Mouse (Mus musculus): ENCODE measurements around the gene Otud7b. TPM values are rescaled to one million over a fixed set of nuclear protein-coding genes. Genes with fewer than 3 reads are reported as not detected.
A peak's percentile ranks its signal among the peaks of the same experiment; 100 is the strongest.

Gene Otud7b
- polyA plus RNA-seq (2016; fragmentation: Nextera tagmentation; extraction: Ambion mirVana) = 11.6 and 16.2 TPM in 2 replicates

DNA sequence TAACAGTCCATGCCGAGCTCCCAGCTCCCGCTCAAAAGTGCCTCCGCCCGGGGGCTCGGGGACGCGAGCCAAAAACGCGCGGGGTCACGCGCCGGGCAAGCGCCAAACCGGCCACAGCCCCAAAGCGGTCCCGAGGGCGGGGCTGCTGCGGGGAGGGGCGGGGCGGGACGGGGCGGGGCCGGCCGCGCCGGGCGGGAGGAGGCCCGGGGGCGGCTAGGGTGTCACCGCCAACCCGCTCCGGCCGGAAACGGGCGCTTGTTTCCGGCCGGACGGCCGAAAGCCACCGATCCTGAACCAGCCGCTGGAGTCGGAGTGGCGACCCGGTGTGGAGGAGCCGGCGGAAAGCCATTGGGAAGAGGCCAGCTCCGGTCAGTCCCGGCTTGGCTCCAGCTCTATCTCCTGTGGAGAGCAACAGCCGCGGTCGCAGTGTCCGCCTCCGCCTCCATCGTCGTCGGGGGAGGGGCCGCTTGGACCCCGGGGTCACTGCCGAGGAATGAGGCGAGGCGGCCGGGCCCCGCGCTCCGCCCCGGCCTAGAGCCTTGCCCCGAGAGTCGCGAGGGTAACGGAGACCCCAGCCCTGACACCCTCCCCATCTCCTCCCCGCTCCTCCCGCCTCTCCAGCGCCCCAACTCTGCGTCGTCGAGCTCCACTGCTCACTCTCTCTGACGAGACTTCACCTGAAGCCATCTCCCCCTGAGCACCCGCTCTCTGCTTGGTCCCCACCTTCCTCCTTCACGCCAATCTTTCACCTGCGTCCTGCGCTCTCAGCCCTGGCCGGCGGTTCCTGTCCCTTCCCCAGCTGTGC lies at the start of gene Otud7b:
TSS of gene Otud7b (plus strand) at position 267 of the 805 bp plus-strand sequence.
- Histone ChIP-seq H3K9me3 (no peaks in the 10 kb centered on the region), H3K27ac (peak within 1 kb of the TSS; percentile 50), H3K4me3 (peak within 1 kb of the TSS; percentile 88), H3K36me3 (no peaks in the 10 kb centered on the region), H3K4me2 (replicated peaks) (peak within 1 kb of the TSS; percentile 85), H3K9ac (peak within 1 kb of the TSS; percentile 90), H3K4me1 (peaks cover 18% of the 10 kb centered on the region), H3K27me3 (replicated peaks) (no peaks in the 10 kb centered on the region)
- under 1% methylated on average over 82 of the region's 84 CpGs for WGBS
- peak; percentile 88 for ATAC-seq (ENCODE audit: low FRiP score, low read depth)

DNA sequence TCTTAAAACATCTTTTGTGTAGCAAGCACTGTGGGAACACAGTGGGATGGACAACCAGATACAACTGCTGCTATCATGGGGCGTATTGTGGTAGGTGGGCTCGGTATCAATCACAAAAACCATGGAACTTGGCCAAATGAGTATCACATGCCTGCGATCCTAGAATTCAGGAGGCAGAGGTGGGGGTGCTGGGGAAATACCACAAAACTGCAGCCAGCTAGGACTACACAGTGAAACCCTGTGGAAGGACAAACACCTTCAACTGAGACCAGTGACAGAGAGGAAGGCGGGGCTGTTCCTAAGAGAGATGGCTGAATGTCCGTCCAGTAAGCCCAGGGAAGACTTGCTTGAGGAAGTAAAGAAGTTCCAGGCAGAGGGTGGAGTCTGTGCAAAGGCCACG lies 49.0 kb upstream of the Otud7b start:
- Histone ChIP-seq H3K27ac (no peak overlapping the region), H3K9ac (no peak overlapping the region), H3K4me3 (no peak overlapping the region), H3K9me3 (no peaks in the 10 kb centered on the region), H3K27me3 (replicated peaks) (no peaks in the 10 kb centered on the region), H3K4me2 (replicated peaks) (no peak overlapping the region), H3K36me3 (0 out of 2 replicates have a peak, but pooled peaks cover 5% of the 10 kb centered on the region), H3K4me1 (peaks cover 7% of the 10 kb centered on the region; the same call in 1 of the 2 replicates)
- no peak for ATAC-seq (ENCODE audit: low FRiP score, low read depth)
- 88% methylated on average over 6 of the region's 6 CpGs for WGBS

DNA sequence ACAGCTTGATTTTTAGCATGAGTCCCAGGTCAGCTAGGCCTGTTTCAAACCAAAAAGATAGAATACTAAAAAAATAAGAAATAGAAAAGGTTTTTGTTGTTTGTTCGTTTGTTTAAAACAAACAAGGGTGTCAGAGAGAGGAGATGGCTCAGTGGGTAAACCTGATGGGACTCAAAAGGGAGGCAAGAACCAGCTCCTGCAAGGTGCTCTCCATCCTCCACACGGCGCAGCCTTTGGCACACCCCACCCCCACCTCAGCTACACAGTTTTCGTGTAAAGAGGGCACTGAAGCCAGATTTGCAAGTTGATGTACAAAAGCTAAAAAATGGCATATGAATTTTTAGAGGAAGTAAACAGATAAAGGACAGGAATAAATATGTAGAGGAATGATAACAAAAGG lies 48.3 kb upstream of the Otud7b start:
- 0 out of 2 replicates have a peak, but pooled peaks cover 5% of the 10 kb centered on the region for H3K36me3 ChIP-seq
- no peak overlapping the region for H3K4me3 ChIP-seq
- no peaks in the 10 kb centered on the region for H3K9me3 ChIP-seq
- no peak for ATAC-seq (ENCODE audit: low FRiP score, low read depth)
- H3K27me3 ChIP-seq (replicated peaks) = no peaks in the 10 kb centered on the region
- H3K4me1 ChIP-seq = peaks cover 7% of the 10 kb centered on the region; the same call in 1 of the 2 replicates
- no peak overlapping the region for H3K9ac ChIP-seq
- H3K27ac ChIP-seq = no peak overlapping the region
- WGBS = 87% methylated on average over 4 of the region's 4 CpGs
- no peak overlapping the region for H3K4me2 ChIP-seq (replicated peaks)

DNA sequence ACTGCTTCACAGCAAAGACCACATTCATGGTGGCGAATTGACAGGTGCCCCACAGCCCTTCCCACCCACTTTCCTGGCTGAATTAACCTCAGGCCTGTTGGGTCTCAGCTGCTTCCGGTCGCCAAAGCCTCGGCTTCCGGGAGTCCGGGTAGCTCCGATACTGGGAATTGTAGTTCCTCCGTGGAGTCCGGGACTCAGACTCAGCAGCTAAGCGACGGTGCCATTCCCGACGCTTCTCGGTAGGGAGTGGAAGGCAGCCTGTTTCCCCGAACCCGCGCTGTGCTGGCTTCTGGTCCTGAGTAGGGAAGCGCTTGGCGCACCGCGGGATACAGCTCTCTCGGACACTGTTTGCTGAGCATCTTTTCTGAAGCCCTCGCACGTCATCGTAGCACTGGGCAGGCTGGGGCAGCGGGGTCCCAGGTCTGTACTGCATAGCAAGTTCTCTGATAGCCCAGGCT lies 46.6 kb upstream of the Otud7b start:
- WGBS = under 1% methylated on average over 26 of the region's 26 CpGs
- Histone ChIP-seq H3K9me3 (no peaks in the 10 kb centered on the region), H3K36me3 (0 out of 2 replicates have a peak, but pooled peaks cover 3% of the 10 kb centered on the region), H3K4me1 (peaks cover 7% of the 10 kb centered on the region; the same call in 1 of the 2 replicates), H3K4me3 (peak overlapping the region; percentile 52), H3K9ac (peak overlapping the region; percentile 58), H3K4me2 (replicated peaks) (peak overlapping the region; percentile 65), H3K27me3 (replicated peaks) (no peaks in the 10 kb centered on the region), H3K27ac (peak overlapping the region; percentile 60)
- ATAC-seq (ENCODE audit: low FRiP score, low read depth) = peak; percentile 94

DNA sequence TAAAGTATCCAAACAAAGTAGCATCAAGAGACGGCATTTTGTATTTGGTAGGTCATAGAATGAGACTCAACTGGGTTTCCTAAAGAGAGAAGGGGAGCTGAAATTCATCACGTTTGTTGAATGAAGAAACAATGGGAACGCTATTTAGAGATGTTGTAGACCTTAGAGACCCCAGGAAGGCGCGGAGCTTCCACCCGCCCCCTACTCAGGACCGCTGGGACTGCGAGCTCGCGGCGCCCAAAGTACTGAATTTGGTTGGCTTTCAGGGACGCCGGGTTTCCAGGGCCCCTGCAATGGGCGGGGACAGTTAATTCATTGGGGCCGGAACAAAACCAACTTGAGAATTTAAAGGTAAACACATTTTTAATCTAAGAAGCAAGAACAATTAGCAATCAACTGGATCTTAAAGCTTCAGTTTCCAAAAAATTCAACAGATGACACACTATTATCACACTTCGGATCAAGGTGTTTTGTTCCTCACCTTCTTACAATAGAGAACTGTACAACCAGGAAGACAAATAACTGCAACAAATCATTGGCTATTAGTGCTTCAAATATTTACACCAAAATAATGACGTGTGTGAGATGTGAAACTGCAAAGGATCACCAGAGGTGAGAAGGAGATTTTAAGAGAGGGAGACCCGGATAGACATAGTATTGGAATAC lies 46.0 kb upstream of the Otud7b start, which contains the start of gene Vps45:
TSS of gene Vps45 (minus strand) at position 236 of the 666 bp plus-strand sequence.
- peak within 1 kb of the TSS; percentile 52 for H3K4me3 ChIP-seq
- peak within 1 kb of the TSS; percentile 65 for H3K4me2 ChIP-seq (replicated peaks)
- ATAC-seq (ENCODE audit: low FRiP score, low read depth) = peak; percentile 84
- peaks cover 7% of the 10 kb centered on the region; the same call in 1 of the 2 replicates for H3K4me1 ChIP-seq
- H3K9ac ChIP-seq = peak within 1 kb of the TSS; percentile 58
- H3K36me3 ChIP-seq = no peaks in the 10 kb centered on the region
- 2% methylated on average over 18 of the region's 18 CpGs for WGBS
- no peaks in the 10 kb centered on the region for H3K9me3 ChIP-seq
- H3K27me3 ChIP-seq (replicated peaks) = no peaks in the 10 kb centered on the region
- peak within 1 kb of the TSS; percentile 60 for H3K27ac ChIP-seq

DNA sequence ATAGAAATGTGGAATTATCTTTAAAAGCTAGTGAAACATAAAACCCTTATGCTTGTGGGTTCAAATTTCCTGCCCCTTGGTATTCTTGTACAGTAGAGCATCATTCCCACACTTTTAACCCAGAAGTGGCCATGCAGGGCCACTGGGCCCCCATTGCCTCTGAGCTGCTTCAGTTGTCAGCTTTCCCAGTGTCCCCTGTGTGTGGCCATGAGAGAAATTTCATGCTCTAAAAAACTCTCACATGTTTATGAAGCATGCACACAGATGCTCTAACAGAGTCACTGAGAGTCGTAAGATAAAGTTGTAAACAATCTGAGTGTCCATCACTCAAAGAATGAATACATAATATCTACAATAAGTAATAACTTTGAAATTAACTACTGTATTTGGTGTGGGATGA lies 44.2 kb upstream of the Otud7b start:
- H3K36me3 ChIP-seq = no peaks in the 10 kb centered on the region
- no peak overlapping the region for H3K27ac ChIP-seq
- no peaks in the 10 kb centered on the region for H3K9me3 ChIP-seq
- WGBS = 85% methylated on average over 1 of the region's 1 CpGs
- ATAC-seq (ENCODE audit: low FRiP score, low read depth) = no peak
- H3K4me2 ChIP-seq (replicated peaks) = no peak overlapping the region
- no peak overlapping the region for H3K9ac ChIP-seq
- H3K27me3 ChIP-seq (replicated peaks) = no peaks in the 10 kb centered on the region
- peaks cover 7% of the 10 kb centered on the region; the same call in 1 of the 2 replicates for H3K4me1 ChIP-seq
- H3K4me3 ChIP-seq = no peak overlapping the region

DNA sequence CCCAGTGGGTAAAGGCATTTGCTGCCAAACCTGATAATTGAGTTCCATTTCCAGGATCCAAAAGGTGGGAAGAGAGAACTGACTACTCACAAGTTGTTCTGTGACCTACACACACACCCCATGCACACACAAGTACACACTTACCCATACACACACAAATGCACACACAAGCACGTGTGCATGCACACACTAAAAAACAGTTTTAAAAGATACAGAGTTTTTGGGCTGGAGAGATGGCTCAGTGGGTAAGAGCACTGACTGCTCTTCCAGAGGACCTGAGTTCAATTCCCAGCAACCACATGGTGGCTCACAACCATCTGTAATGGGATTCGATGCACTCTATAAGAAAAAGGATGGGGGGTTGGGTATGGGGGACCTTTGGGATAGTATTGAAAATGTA lies 41.0 kb upstream of the Otud7b start:
- H3K27me3 ChIP-seq (replicated peaks) = no peaks in the 10 kb centered on the region
- no peaks in the 10 kb centered on the region for H3K9me3 ChIP-seq
- no peaks in the 10 kb centered on the region for H3K4me1 ChIP-seq
- no peak for ATAC-seq (ENCODE audit: low FRiP score, low read depth)
- no peak overlapping the region for H3K9ac ChIP-seq
- WGBS = 77% methylated on average over 2 of the region's 2 CpGs
- no peak overlapping the region for H3K27ac ChIP-seq
- no peak overlapping the region for H3K4me2 ChIP-seq (replicated peaks)
- H3K36me3 ChIP-seq = no peaks in the 10 kb centered on the region
- no peak overlapping the region for H3K4me3 ChIP-seq

DNA sequence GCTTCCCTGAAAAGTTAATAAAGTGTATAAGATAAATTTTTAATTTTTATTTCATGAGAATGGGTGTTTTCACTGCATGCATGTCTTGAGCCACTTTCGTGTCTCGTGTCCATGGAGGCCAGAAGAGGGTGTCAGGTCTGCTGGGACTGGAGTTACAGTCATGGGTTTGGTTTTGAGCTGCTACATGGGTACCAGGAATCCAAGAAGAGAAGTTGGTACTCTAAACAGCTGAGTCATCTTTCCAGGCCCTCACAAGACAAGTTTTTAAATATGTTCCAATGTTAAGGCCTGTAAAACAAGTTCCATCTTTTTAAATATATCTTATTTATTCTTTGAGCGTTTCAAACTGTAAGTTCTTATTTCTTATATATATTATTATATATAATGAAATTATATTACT lies 40.1 kb upstream of the Otud7b start:
- H3K4me3 ChIP-seq = no peak overlapping the region
- H3K4me1 ChIP-seq = no peaks in the 10 kb centered on the region
- H3K9me3 ChIP-seq = no peaks in the 10 kb centered on the region
- no peak for ATAC-seq (ENCODE audit: low FRiP score, low read depth)
- H3K36me3 ChIP-seq = no peaks in the 10 kb centered on the region
- H3K27ac ChIP-seq = no peak overlapping the region
- no peak overlapping the region for H3K4me2 ChIP-seq (replicated peaks)
- H3K9ac ChIP-seq = no peak overlapping the region
- H3K27me3 ChIP-seq (replicated peaks) = no peaks in the 10 kb centered on the region
- WGBS = 89% methylated on average over 3 of the region's 3 CpGs

DNA sequence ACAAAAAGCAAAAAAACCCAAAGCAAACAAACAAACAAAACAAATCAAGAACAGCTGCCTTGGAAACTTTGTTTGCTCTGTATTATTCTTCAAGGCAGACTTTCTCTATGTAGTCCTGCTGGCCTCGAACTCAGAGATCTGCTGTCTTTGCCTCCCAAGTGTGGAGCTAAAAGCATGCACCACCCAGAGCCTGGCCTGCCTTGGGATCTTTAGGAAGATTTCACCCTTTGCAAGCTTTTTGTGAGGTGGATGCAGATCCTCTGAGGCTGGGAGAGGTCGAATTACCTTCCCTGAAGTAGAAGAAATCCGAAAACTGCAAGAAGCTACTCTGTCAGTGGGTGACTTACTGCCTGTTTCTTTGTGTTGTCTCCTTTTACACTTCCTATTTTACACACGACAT lies 39.2 kb upstream of the Otud7b start:
- Histone ChIP-seq H3K9me3 (no peaks in the 10 kb centered on the region), H3K4me3 (no peak overlapping the region), H3K4me2 (replicated peaks) (no peak overlapping the region), H3K27me3 (replicated peaks) (no peaks in the 10 kb centered on the region), H3K36me3 (no peaks in the 10 kb centered on the region), H3K9ac (no peak overlapping the region), H3K27ac (no peak overlapping the region), H3K4me1 (no peaks in the 10 kb centered on the region)
- ATAC-seq (ENCODE audit: low FRiP score, low read depth) = no peak
- WGBS = 44% methylated on average over 4 of the region's 4 CpGs

DNA sequence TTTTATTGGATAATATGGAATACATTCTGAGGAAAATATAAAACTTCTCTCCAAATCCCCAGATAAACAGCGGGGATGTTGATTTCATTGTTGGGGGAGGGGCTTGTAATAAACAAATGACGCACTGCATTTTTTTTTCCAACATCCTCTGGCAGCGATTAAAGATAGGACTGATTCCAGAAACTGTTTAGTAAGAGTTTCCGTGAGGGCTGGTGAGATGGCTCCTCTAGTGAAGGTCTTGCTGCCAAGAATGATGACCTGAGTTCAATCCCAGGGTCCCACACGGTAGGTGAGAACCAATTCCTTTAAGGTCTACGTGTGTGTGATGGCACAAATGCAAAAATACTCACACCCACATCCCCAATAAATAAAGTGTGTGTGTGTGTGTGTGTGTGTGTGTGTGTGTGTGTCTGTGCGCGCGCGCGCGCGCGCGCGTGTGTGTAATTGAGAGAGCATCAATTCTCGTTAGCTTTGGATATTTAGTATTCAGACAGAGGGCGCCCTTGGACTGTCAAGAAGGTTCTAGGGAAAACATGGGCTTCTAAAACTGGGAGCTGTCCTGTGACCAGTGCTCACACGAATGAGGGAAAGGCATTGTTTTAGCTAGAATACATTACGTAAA lies 38.5 kb upstream of the Otud7b start:
- H3K4me2 ChIP-seq (replicated peaks) = no peak overlapping the region; the same call in 1 of the 2 replicates

DNA sequence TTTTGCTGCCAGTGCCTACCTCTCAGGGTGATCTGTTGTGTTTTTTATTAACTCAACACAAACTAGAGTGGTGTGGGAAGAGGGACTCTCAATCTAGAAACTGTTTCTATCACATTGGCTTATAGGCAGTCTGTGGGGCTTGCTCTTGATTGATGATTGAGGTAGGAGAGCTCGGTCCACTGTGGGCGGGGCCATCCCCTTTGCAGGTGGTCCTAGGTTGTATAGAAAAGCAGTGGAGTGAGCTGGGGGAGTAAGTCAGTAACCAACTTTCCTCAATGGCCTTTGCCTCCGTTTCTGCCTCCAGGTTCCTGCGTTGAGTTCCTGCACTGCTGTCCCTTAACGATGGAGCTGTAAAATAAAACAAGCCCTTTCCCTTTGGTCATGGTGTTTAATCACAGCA lies 37.6 kb upstream of the Otud7b start:
- WGBS = 42% methylated on average over 5 of the region's 5 CpGs
- ATAC-seq (ENCODE audit: low FRiP score, low read depth) = no peak
- Histone ChIP-seq H3K9me3 (no peaks in the 10 kb centered on the region), H3K4me1 (no peaks in the 10 kb centered on the region), H3K27me3 (replicated peaks) (no peaks in the 10 kb centered on the region), H3K4me2 (replicated peaks) (no peak overlapping the region), H3K4me3 (no peak overlapping the region), H3K27ac (no peak overlapping the region), H3K36me3 (no peaks in the 10 kb centered on the region), H3K9ac (no peak overlapping the region)

More for the DNA sequence above, 38.5 kb upstream of the Otud7b start:
- no peaks in the 10 kb centered on the region for H3K4me1 ChIP-seq
- H3K9me3 ChIP-seq = no peaks in the 10 kb centered on the region
- 54% methylated on average over 20 of the region's 20 CpGs for WGBS
- ATAC-seq (ENCODE audit: low FRiP score, low read depth) = no peak
- no peaks in the 10 kb centered on the region for H3K36me3 ChIP-seq
- H3K4me3 ChIP-seq = no peak overlapping the region
- H3K9ac ChIP-seq = no peak overlapping the region
- no peaks in the 10 kb centered on the region for H3K27me3 ChIP-seq (replicated peaks)
- no peak overlapping the region for H3K27ac ChIP-seq

DNA sequence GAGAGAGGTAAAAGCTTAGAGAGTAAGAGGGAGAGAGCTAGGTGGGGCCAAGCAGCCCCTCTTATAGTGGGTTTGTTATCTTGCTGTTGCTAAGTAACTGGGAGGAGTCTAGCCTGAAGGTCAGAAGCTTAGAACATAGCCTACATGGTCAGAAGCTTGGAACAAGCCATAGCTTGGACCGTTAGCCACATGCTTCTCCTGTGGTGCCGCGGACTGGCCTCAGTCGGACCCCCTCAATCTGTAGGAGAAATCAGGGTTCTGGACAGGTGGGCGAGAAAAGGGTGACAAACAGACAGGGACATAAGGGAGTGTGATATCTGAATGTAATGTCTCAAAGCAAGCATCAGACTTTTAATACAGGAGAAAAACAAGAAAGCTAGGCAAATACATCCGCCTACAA lies 35.3 kb upstream of the Otud7b start:
- Histone ChIP-seq H3K27me3 (replicated peaks) (no peaks in the 10 kb centered on the region), H3K9me3 (no peaks in the 10 kb centered on the region), H3K4me2 (replicated peaks) (no peak overlapping the region), H3K36me3 (no peaks in the 10 kb centered on the region), H3K4me3 (no peak overlapping the region), H3K9ac (no peak overlapping the region), H3K4me1 (no peaks in the 10 kb centered on the region), H3K27ac (no peak overlapping the region)
- 95% methylated on average over 6 of the region's 6 CpGs for WGBS
- no peak for ATAC-seq (ENCODE audit: low FRiP score, low read depth)

Data from neural tube, embryonic 12.5 days (tissue).